Mouse (Mus musculus) CH12.LX (cell line): ENCODE results near the gene Skint8. TPM values are rescaled to one million over a fixed set of nuclear protein-coding genes. Genes with fewer than 3 reads are reported as not detected.
A peak's percentile ranks its signal among the peaks of the same experiment; 100 is the strongest.
"Not testable (repeated sequence)": the region's sequence is repeated elsewhere in the genome, so short reads cannot be mapped to it uniquely, and the experiment has no call there.

Source experiments
- DNase-seq: peaks from one replicate; pipeline ENCODE4 v3.0.0-alpha.2; 2013; ENCODE audit errors: extremely low read depth
- H3K27ac ChIP-seq: 2 replicates; pipeline ENCODE4 v1.5.1; 2012; ENCODE audit warnings: low read depth, mild to moderate bottlenecking, control low read depth, moderate library complexity; ENCODE audit not compliant: insufficient read depth
- H3K27me3 ChIP-seq: replicated peaks from 2 replicates; pipeline ENCODE3; 2012; ENCODE audit warnings: inconsistent platforms
- H3K36me3 ChIP-seq, 2 experiments: replicated peaks in 1 of 2; 2 replicates each; pipeline versions ENCODE3 to v1.6.1; 2012; ENCODE audit warnings: inconsistent platforms in 1 of 2, low read length in 1 of 2, mild to moderate bottlenecking in 1 of 2, mixed read lengths in 1 of 2, moderate library complexity in 1 of 2; ENCODE audit not compliant: control insufficient read depth in 1 of 2, insufficient read depth in 1 of 2
- H3K4me1 ChIP-seq, 2 experiments: 2 replicates each; pipeline ENCODE4 v1.6.1; 2012; ENCODE audit warnings: inconsistent platforms in 1 of 2, moderate library complexity in 1 of 2; ENCODE audit not compliant: insufficient read depth in 2 of 2, control insufficient read depth in 1 of 2
- H3K4me2 ChIP-seq: 2 replicates; pipeline ENCODE4 v1.6.1; 2012; ENCODE audit warnings: low read depth, mild to moderate bottlenecking, control low read depth; ENCODE audit not compliant: poor library complexity, insufficient read depth, severe bottlenecking
- H3K4me3 ChIP-seq, 3 experiments: fragments of 150-350 bp in 1 of 3; sonication (generic) in 1 of 3; replicated peaks in 1 of 3; 2 replicates each; pipeline versions ENCODE3 to v1.5.1; 2011 to 2012; ENCODE audit warnings: low read depth in 2 of 3, low read length in 2 of 3, mild to moderate bottlenecking in 2 of 3, moderate library complexity in 2 of 3, control low read depth in 1 of 3, improper control_type of control experiment in 1 of 3, inconsistent platforms in 1 of 3, mixed read lengths in 1 of 3; ENCODE audit not compliant: poor library complexity in 1 of 3
- H3K79me2 ChIP-seq: replicated peaks from 2 replicates; pipeline ENCODE4 v1.6.1; 2012; ENCODE audit warnings: mild to moderate bottlenecking, moderate library complexity; ENCODE audit not compliant: control insufficient read depth, poor library complexity, insufficient read depth, severe bottlenecking; ENCODE audit errors: extremely low read depth
- H3K9ac ChIP-seq: 2 replicates; pipeline ENCODE4 v1.6.1; 2012; ENCODE audit warnings: low read depth, mild to moderate bottlenecking, control low read depth, moderate library complexity; ENCODE audit not compliant: insufficient read depth
- H3K9me3 ChIP-seq: replicated peaks from 2 replicates; pipeline ENCODE3; 2012; ENCODE audit warnings: low read length, inconsistent platforms, mixed read lengths
- CHD1 ChIP-seq: IDR thresholded peaks from 2 replicates; pipeline ENCODE4 v1.6.1; 2012; ENCODE audit warnings: low read depth, low read length, improper control_type of control experiment, inconsistent platforms
- CTCF ChIP-seq, 2 experiments: IDR thresholded peaks in 1 of 2; conservative IDR thresholded peaks in 1 of 2; 2 replicates each; pipeline ENCODE4 v1.5.1; 2011 to 2012; ENCODE audit warnings: low read depth in 2 of 2, low read length in 2 of 2, improper control_type of control experiment in 1 of 2, inconsistent platforms in 1 of 2, mild to moderate bottlenecking in 1 of 2, moderate library complexity in 1 of 2
- ETS1 ChIP-seq: conservative IDR thresholded peaks from 2 replicates; pipeline ENCODE4 v1.6.1; 2012; ENCODE audit warnings: low read depth, mild to moderate bottlenecking, inconsistent platforms, low read length, improper control_type of control experiment, moderate library complexity
- IRF4 ChIP-seq: IDR thresholded peaks from 2 replicates; pipeline ENCODE4 v1.6.1; 2014; ENCODE audit warnings: low read depth, mild to moderate bottlenecking, inconsistent platforms, low read length, improper control_type of control experiment
- JUN ChIP-seq: IDR thresholded peaks from 2 replicates; pipeline ENCODE4 v1.6.1; 2011; ENCODE audit warnings: low read depth, mild to moderate bottlenecking, low read length, improper control_type of control experiment, moderate library complexity; ENCODE audit not compliant: insufficient read depth
- MAZ ChIP-seq: IDR thresholded peaks from 2 replicates; pipeline ENCODE4 v1.6.1; 2012; ENCODE audit warnings: low read depth, mild to moderate bottlenecking, inconsistent platforms, low read length, improper control_type of control experiment, moderate library complexity
- POLR2A ChIP-seq: IDR thresholded peaks from 2 replicates; pipeline ENCODE4 v1.6.1; 2011; ENCODE audit warnings: low read depth, mild to moderate bottlenecking, improper control_type of control experiment, low read length
- RAD21 ChIP-seq: IDR thresholded peaks from 2 replicates; pipeline ENCODE4 v1.6.1; 2011; ENCODE audit warnings: low read depth, mild to moderate bottlenecking, low read length, improper control_type of control experiment, moderate library complexity
- SMC3 ChIP-seq: IDR thresholded peaks from 2 replicates; pipeline ENCODE4 v1.6.1; 2011; ENCODE audit warnings: low read depth, low read length, improper control_type of control experiment
- ZKSCAN1 ChIP-seq: IDR thresholded peaks from 2 replicates; pipeline ENCODE4 v1.6.1; 2012; ENCODE audit warnings: low read depth, inconsistent platforms, low read length, improper control_type of control experiment, borderline replicate concordance
- dilution Hi-C: fragments of 300-500 bp; cut with MboI; formaldehyde crosslinking; loops from 2 replicates; pipeline ENCODE4 v1.14.3; 2020; ENCODE audit warnings: low sequenced_read_pairs; ENCODE audit not compliant: extremely low pct_unique_long_range_greater_than_20kb, extremely low pct_ligation_motif_present
- in situ Hi-C: fragments of 300-500 bp; cut with MboI; formaldehyde crosslinking; loops from 3 replicates; pipeline ENCODE4 v1.14.3; 2019; ENCODE audit warnings: low sequenced_read_pairs, low pct_ligation_motif_present, low pct_unique_long_range_greater_than_20kb, mixed read lengths
- polyA plus RNA-seq: library from polyadenylated mRNA; unstranded; fragments of >175 nt; gene quantifications from 2 replicates; pipeline ENCODE4 v1.2.1, GENCODE M21; 2012; ENCODE audit warnings: low read depth; ENCODE audit not compliant: insufficient read length
- total RNA-seq, 2 experiments: library from RNA; depleted of rRNA; stranded (reverse); fragments of 300-350 nt in 1 of 2; fragments of >200 nt in 1 of 2; gene quantifications; 2 replicates each; pipeline ENCODE4 v1.2.3; 2012 to 2014

The Skint8 gene
- total and polyA plus RNA-seq, 3 experiments, result not detected

DNA sequence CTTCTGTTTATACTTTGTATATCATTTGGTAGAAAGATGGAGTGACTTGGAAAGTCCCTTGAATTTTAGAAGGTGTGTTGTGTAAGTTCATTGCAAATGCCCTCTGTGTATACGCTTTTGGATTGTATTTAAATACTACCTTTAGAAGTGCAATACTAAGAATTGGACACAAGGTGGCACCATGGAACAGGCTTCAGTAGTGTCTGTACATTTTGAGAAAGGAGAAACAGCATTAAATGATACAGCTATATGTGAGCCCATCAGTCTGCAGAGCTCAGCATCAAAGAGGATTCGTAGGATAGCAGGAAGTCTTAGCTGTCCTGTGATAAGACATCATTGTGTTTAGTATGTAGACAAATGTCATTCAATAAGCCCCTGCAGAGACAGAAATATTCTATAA lies 11.3 kb upstream of the Skint8 start:
- Histone ChIP-seq H3K36me3 (no peaks in the 10 kb centered on the region), H3K4me2 (no peak overlapping the region), H3K27me3 (no peaks in the 10 kb centered on the region), H3K79me2 (no peaks in the 10 kb centered on the region), H3K27ac (no peak overlapping the region), H3K4me1 (peaks cover 0 to 5% of the 10 kb centered on the region in 2 experiments; a peak in 1 of 4 replicates), H3K9ac (no peak overlapping the region), H3K9me3 (no peaks in the 10 kb centered on the region), H3K4me3 (no peak overlapping the region)
- peak; percentile 62 for DNase-seq
- dilution Hi-C loops (no loop called here), in situ Hi-C loops (no loop called here)
- TF ChIP-seq ETS1 (no peak), POLR2A (no peak), CTCF (conservative IDR thresholded peaks at IDR 0.05 in 1 of 2, IDR thresholded peaks at IDR 0.05 in 1 of 2; ENCODE audit: low read depth in 2 of 2, low read length in 2 of 2) (peak; percentile 47 to 73; a peak in 3 of 4 replicates), CHD1 (no peak), RAD21 (peak; percentile 76), SMC3 (peak; percentile 65)

DNA sequence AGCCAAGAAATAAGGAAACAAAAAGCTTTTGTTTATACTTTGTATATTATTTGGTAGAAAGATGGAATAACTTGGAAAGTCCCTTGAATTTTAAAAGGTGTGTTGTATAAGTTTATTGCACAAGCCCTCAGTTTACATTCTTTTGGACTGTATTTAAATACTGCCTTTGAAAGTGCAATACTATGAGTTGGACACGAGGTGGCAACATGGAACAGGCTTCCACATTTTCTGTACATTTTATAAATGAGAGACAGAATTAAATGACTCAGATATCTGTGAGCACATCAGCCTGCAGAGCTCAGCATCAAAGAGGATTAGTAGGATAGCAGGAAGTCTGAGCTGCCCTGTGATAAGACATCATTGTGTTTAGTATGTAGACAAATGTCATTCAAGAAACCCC lies 42.1 kb downstream of the Skint8 start:
- DNase-seq, result peak; percentile 18
- dilution Hi-C loops (no loop called here), in situ Hi-C loops (no loop called here)
- no peak overlapping the region for H3K4me2 ChIP-seq
- no peaks in the 10 kb centered on the region for H3K36me3 ChIP-seq
- H3K9me3 ChIP-seq, result no peaks in the 10 kb centered on the region
- H3K27me3 ChIP-seq, result peaks cover 5% of the 10 kb centered on the region
- H3K4me1 ChIP-seq, result no peaks in the 10 kb centered on the region
- H3K9ac ChIP-seq, result no peak overlapping the region
- H3K79me2 ChIP-seq, result no peaks in the 10 kb centered on the region
- H3K27ac ChIP-seq, result no peak overlapping the region
- no peak overlapping the region for H3K4me3 ChIP-seq
- no peak for TF ChIP-seq ZKSCAN1
- no peak for TF ChIP-seq MAZ
- TF ChIP-seq CTCF (conservative IDR thresholded peaks at IDR 0.05 in 1 of 2, IDR thresholded peaks at IDR 0.05 in 1 of 2; ENCODE audit: low read depth in 2 of 2, low read length in 2 of 2), result peak in 1 of 2 experiments; percentile 48; a peak in 3 of 4 replicates
- peak; percentile 40 for TF ChIP-seq SMC3
- no peak for TF ChIP-seq IRF4
- peak; percentile 50 for TF ChIP-seq RAD21
- TF ChIP-seq JUN, result no peak

DNA sequence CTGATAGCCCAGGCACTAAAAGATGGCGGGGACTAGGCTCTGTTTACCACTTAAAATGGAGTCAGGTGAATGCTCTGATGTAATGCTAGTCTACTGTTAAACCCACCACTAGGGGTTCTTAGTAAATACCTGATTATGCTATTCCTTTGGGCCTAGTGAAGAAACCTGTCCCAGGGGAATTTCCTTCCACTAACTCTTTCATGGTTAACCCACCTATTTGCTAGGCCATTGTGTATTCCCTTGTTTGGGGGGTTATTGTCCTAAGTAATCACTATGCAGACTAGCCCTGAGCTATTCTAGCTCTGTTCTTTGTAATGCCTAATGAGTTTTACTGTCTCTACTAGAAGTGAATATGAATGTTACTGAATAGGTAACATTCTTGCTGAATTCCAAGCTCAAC lies 44.0 kb downstream of the Skint8 start:
- dilution Hi-C loops, H3K9ac ChIP-seq, H3K4me1 ChIP-seq, H3K36me3 ChIP-seq, H3K4me3 ChIP-seq, H3K9me3 ChIP-seq, H3K4me2 ChIP-seq, H3K27me3 ChIP-seq, DNase-seq, H3K27ac ChIP-seq, H3K79me2 ChIP-seq, in situ Hi-C loops: not testable (repeated sequence)
